Mouse (Mus musculus) central nervous system, embryonic 11.5 days (tissue): Measurements from ENCODE around the gene Ptcd3. TPM values are rescaled to one million over a fixed set of nuclear protein-coding genes. Genes with fewer than 3 reads are reported as not detected.

Experiments
- polyA plus RNA-seq: library from polyadenylated mRNA; depleted of rRNA; stranded (reverse); fragments of >200 nt; gene quantifications from 2 replicates; pipeline ENCODE4 v1.2.3, GENCODE M21; 2012; rRNA removed

The Ptcd3 gene
- polyA plus RNA-seq, result 73.0 and 97.0 TPM in 2 replicates

GRCm38 (mm10) chr6:71908481-71909381 lies at the start of gene Ptcd3, which contains the start of gene Polr1a:
Gene Ptcd3 (minus strand): TSS chr6:71908750.
Gene Polr1a (plus strand): TSS chr6:71909053.

DNA sequence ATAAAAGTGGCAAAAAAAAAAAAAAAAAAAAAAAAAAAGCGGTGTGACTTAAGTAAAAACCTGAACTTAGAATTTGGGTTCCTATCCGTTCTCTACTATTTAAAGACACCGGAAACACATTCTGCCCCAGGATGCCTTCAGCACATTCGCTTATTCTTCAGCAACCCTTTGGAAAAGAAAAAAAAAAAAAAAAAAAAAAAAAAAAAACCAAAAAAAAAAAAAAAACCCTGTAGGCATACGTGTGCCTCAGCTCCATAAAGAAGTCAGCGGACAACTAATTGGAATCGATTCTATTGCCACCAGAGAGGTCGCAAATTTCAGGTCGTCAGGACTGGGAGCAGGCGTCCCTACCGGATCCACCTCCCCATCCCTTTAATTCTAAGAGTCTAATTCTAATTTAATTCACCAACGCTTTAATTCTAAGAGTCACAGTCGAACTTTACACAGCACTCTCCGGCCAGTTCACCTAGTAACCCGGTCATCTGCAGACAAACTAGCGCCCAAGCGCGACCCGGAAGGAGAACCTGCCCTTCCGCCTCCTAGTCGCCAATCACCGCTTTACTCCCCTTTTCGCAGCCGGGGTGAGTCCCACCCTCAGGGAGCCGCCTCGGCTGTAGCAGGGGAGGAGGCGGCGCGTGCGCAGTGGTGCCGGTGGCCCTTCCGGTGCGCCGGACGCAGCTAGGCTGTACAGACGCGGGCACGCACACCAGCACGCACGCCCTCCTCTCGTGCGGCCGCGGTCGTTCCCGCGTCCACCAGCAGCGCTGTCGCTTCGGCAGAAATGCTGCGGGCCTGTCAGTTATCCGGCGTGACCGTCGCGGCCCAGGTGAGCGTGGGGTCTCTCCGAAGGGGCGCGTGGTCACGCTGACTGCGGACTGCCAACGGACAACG lies 77.6 kb downstream of the Ptcd3 start, which contains the start of gene Immt:
Gene Immt, plus strand, starts transcription at position 642 of the 891 bp plus-strand sequence.

Other genes starting within 250 kb of the Ptcd3 start
- 29.1 and 39.4 TPM in 2 replicates for gene Reep1, start 201.2 kb downstream of the Ptcd3 start, polyA plus RNA-seq
- gene Mrpl35, start 81.8 kb downstream of the Ptcd3 start, polyA plus RNA-seq, result 24.4 and 29.3 TPM in 2 replicates
- 98.9 and 109 TPM in 2 replicates for gene Immt, start 77.4 kb downstream of the Ptcd3 start, polyA plus RNA-seq
- 23.8 and 29.2 TPM in 2 replicates for gene Polr1a, start 303 bp upstream of the Ptcd3 start, polyA plus RNA-seq
- 31.2 and 32.7 TPM in 2 replicates for gene St3gal5, start 188.8 kb upstream of the Ptcd3 start, polyA plus RNA-seq